Mouse (Mus musculus): ENCODE measurements at regions not wholly inside any gene's neighbourhood (a gene's known extent, or its start where the extent isn't known, plus 50 kb on each side); places are given as distances from the start of the nearest gene placed in this dataset.

GRCm38 (mm10) chr10:8667244-8667643, 148.6 kb upstream of the Ust start:
- Histone ChIP-seq H3K27me3 (no peaks in the 10 kb centered on the region), H3K4me3 (no peak overlapping the region), H3K36me3 (no peaks in the 10 kb centered on the region), H3K4me1 (replicated peaks) (no peaks in the 10 kb centered on the region), H3K27ac (replicated peaks) (no peak overlapping the region), H3K9me3 (no peaks in the 10 kb centered on the region), H3K9ac (no peak overlapping the region), H3K4me2 (no peak overlapping the region)
- WGBS = 81% methylated on average over 2 of the region's 2 CpGs
- no peak for ATAC-seq (ENCODE audit: low FRiP score, low read depth)

GRCm38 (mm10) chr10:8658934-8659294, 140.3 kb upstream of the Ust start:
- no peak overlapping the region for H3K27ac ChIP-seq (replicated peaks)
- H3K36me3 ChIP-seq = no peaks in the 10 kb centered on the region
- H3K9me3 ChIP-seq = no peaks in the 10 kb centered on the region
- H3K4me2 ChIP-seq = no peak overlapping the region
- H3K9ac ChIP-seq = no peak overlapping the region
- no peak for ATAC-seq (ENCODE audit: low FRiP score, low read depth)
- H3K4me1 ChIP-seq (replicated peaks) = no peaks in the 10 kb centered on the region
- H3K4me3 ChIP-seq = no peak overlapping the region
- 83% methylated on average over 3 of the region's 3 CpGs for WGBS
- H3K27me3 ChIP-seq = no peaks in the 10 kb centered on the region

GRCm38 (mm10) chr10:8658024-8658933, 139.7 kb upstream of the Ust start:
- no peak overlapping the region for H3K9ac ChIP-seq
- no peak overlapping the region for H3K27ac ChIP-seq (replicated peaks)
- no peaks in the 10 kb centered on the region for H3K36me3 ChIP-seq
- H3K4me1 ChIP-seq (replicated peaks) = no peaks in the 10 kb centered on the region
- 90% methylated on average over 6 of the region's 6 CpGs for WGBS
- H3K27me3 ChIP-seq = no peaks in the 10 kb centered on the region
- H3K4me2 ChIP-seq = no peak overlapping the region
- no peak overlapping the region for H3K4me3 ChIP-seq
- ATAC-seq (ENCODE audit: low FRiP score, low read depth) = no peak
- no peaks in the 10 kb centered on the region for H3K9me3 ChIP-seq

- Histone ChIP-seq H3K27me3 (no peaks in the 10 kb centered on the region), H3K27ac (replicated peaks) (no peak overlapping the region), H3K9me3 (no peaks in the 10 kb centered on the region), H3K4me3 (no peak overlapping the region), H3K9ac (no peak overlapping the region), H3K36me3 (no peaks in the 10 kb centered on the region), H3K4me1 (replicated peaks) (no peaks in the 10 kb centered on the region), H3K4me2 (no peak overlapping the region)
- 93% methylated on average over 2 of the region's 2 CpGs for WGBS
- no peak for ATAC-seq (ENCODE audit: low FRiP score, low read depth)
Measured at GRCm38 (mm10) chr10:8657176-8658023, 138.8 kb upstream of the Ust start.

- no peak for ATAC-seq (ENCODE audit: low FRiP score, low read depth)
- H3K36me3 ChIP-seq = no peaks in the 10 kb centered on the region
- H3K27me3 ChIP-seq = no peaks in the 10 kb centered on the region
- no peak overlapping the region for H3K4me3 ChIP-seq
- H3K9me3 ChIP-seq = no peaks in the 10 kb centered on the region
- H3K27ac ChIP-seq (replicated peaks) = no peak overlapping the region
- no peaks in the 10 kb centered on the region for H3K4me1 ChIP-seq (replicated peaks)
- no peak overlapping the region for H3K9ac ChIP-seq
- no peak overlapping the region for H3K4me2 ChIP-seq
- WGBS = 91% methylated on average over 3 of the region's 3 CpGs
Measured at GRCm38 (mm10) chr10:8653651-8654050, 135.0 kb upstream of the Ust start.

GRCm38 (mm10) chr10:8642266-8642665, 123.6 kb upstream of the Ust start:
- Histone ChIP-seq H3K9me3 (no peaks in the 10 kb centered on the region), H3K4me2 (no peak overlapping the region), H3K27me3 (no peaks in the 10 kb centered on the region), H3K4me1 (replicated peaks) (no peaks in the 10 kb centered on the region), H3K36me3 (no peaks in the 10 kb centered on the region), H3K4me3 (no peak overlapping the region), H3K27ac (replicated peaks) (no peak overlapping the region), H3K9ac (no peak overlapping the region)
- ATAC-seq (ENCODE audit: low FRiP score, low read depth) = no peak
- 87% methylated on average over 3 of the region's 3 CpGs for WGBS

GRCm38 (mm10) chr10:8624229-8624911, 105.7 kb upstream of the Ust start:
- 81% methylated on average over 14 of the region's 14 CpGs for WGBS
- ATAC-seq (ENCODE audit: low FRiP score, low read depth) = no peak

GRCm38 (mm10) chr10:8618676-8619075, 100.1 kb upstream of the Ust start:
- no peak overlapping the region for H3K9ac ChIP-seq
- no peaks in the 10 kb centered on the region for H3K36me3 ChIP-seq
- ATAC-seq (ENCODE audit: low FRiP score, low read depth) = no peak
- no peak overlapping the region for H3K27ac ChIP-seq (replicated peaks)
- H3K27me3 ChIP-seq = no peaks in the 10 kb centered on the region
- H3K9me3 ChIP-seq = no peaks in the 10 kb centered on the region
- no peak overlapping the region for H3K4me2 ChIP-seq
- no peaks in the 10 kb centered on the region for H3K4me1 ChIP-seq (replicated peaks)
- WGBS = 79% methylated on average over 1 of the region's 1 CpGs
- H3K4me3 ChIP-seq = no peak overlapping the region

More at GRCm38 (mm10) chr10:8624229-8624911, 105.7 kb upstream of the Ust start:
- Histone ChIP-seq H3K27me3 (no peaks in the 10 kb centered on the region), H3K27ac (replicated peaks) (no peak overlapping the region), H3K36me3 (no peaks in the 10 kb centered on the region), H3K4me1 (replicated peaks) (no peaks in the 10 kb centered on the region), H3K4me2 (no peak overlapping the region), H3K9ac (no peak overlapping the region), H3K4me3 (no peak overlapping the region), H3K9me3 (no peaks in the 10 kb centered on the region)

- 89% methylated on average over 4 of the region's 4 CpGs for WGBS
- no peaks in the 10 kb centered on the region for H3K27me3 ChIP-seq
- no peak overlapping the region for H3K27ac ChIP-seq (replicated peaks)
- H3K36me3 ChIP-seq = no peaks in the 10 kb centered on the region
- H3K9ac ChIP-seq = no peak overlapping the region
- ATAC-seq (ENCODE audit: low FRiP score, low read depth) = no peak
- no peak overlapping the region for H3K4me2 ChIP-seq
- H3K4me1 ChIP-seq (replicated peaks) = no peaks in the 10 kb centered on the region
- no peaks in the 10 kb centered on the region for H3K9me3 ChIP-seq
- H3K4me3 ChIP-seq = no peak overlapping the region
Measured at GRCm38 (mm10) chr10:8615452-8616025, 96.9 kb upstream of the Ust start.

GRCm38 (mm10) chr10:8589871-8590533, 71.4 kb upstream of the Ust start:
- 79% methylated on average over 5 of the region's 5 CpGs for WGBS
- ATAC-seq (ENCODE audit: low FRiP score, low read depth) = no peak

GRCm38 (mm10) chr10:8589106-8589505, 70.5 kb upstream of the Ust start:
- no peaks in the 10 kb centered on the region for H3K27me3 ChIP-seq
- no peaks in the 10 kb centered on the region for H3K9me3 ChIP-seq
- H3K36me3 ChIP-seq = no peaks in the 10 kb centered on the region
- H3K4me1 ChIP-seq (replicated peaks) = no peaks in the 10 kb centered on the region
- no peak overlapping the region for H3K4me2 ChIP-seq
- no peak overlapping the region for H3K4me3 ChIP-seq
- H3K9ac ChIP-seq = no peak overlapping the region
- WGBS = 73% methylated on average over 1 of the region's 1 CpGs
- no peak for ATAC-seq (ENCODE audit: low FRiP score, low read depth)
- no peak overlapping the region for H3K27ac ChIP-seq (replicated peaks)

More at GRCm38 (mm10) chr10:8589871-8590533, 71.4 kb upstream of the Ust start:
- no peak overlapping the region for H3K4me2 ChIP-seq
- no peak overlapping the region for H3K27ac ChIP-seq (replicated peaks)
- H3K27me3 ChIP-seq = no peaks in the 10 kb centered on the region
- no peaks in the 10 kb centered on the region for H3K4me1 ChIP-seq (replicated peaks)
- no peaks in the 10 kb centered on the region for H3K36me3 ChIP-seq
- H3K9me3 ChIP-seq = no peaks in the 10 kb centered on the region
- H3K9ac ChIP-seq = no peak overlapping the region
- no peak overlapping the region for H3K4me3 ChIP-seq

All from hindbrain, embryonic 15.5 days (tissue).